Mouse (Mus musculus) hindbrain, embryonic 10.5 days (tissue): ENCODE data around the gene Rft1. TPM values are rescaled to one million over a fixed set of nuclear protein-coding genes. Genes with fewer than 3 reads are reported as not detected.
A peak's percentile ranks its signal among the peaks of the same experiment; 100 is the strongest.

Experiments used
- DNase-seq: peaks from one replicate; pipeline ENCODE4 v3.0.0-alpha.2; 2017; ENCODE audit warnings: low spot score
- H3K27ac ChIP-seq: fragments of 300-500 bp; sonication (generic); 2 replicates; pipeline ENCODE4 v1.5.1; 2016; ENCODE audit warnings: mild to moderate bottlenecking, moderate library complexity
- H3K27me3 ChIP-seq: fragments of 300-500 bp; sonication (generic); 2 replicates; pipeline ENCODE4 v1.6.1; 2016; ENCODE audit warnings: mild to moderate bottlenecking; ENCODE audit not compliant: poor library complexity, insufficient read depth, severe bottlenecking
- H3K36me3 ChIP-seq: fragments of 300-500 bp; sonication (generic); 2 replicates; pipeline ENCODE4 v1.6.1; 2016; ENCODE audit warnings: mild to moderate bottlenecking, moderate library complexity
- H3K4me1 ChIP-seq: fragments of 300-500 bp; sonication (generic); replicated peaks from 2 replicates; pipeline ENCODE4 v1.6.1; 2016; ENCODE audit warnings: mild to moderate bottlenecking
- H3K4me3 ChIP-seq: fragments of 300-500 bp; sonication (generic); 2 replicates; pipeline ENCODE4 v1.5.1; 2016; ENCODE audit warnings: mild to moderate bottlenecking, moderate library complexity
- H3K9me3 ChIP-seq: fragments of 300-500 bp; sonication (generic); 2 replicates; pipeline ENCODE4 v1.6.1; 2016; ENCODE audit warnings: mild to moderate bottlenecking, moderate library complexity
- WGBS: fragments of 180-500 bp; shearing (Covaris S2); methylation state at CpG from one replicate; pipeline ENCODE4 v1.1.7; 2016; 5-methylcytosine and 5-hydroxymethylcytosine counted together
- polyA plus RNA-seq: library from polyadenylated mRNA; unstranded; fragments of >200 nt; fragmentation: Nextera tagmentation; extraction: Ambion mirVana; gene quantifications from 2 replicates; pipeline ENCODE4 v1.2.1, GENCODE M21; 2016

Gene Rft1
- polyA plus RNA-seq, 1 experiment from 2014 or later: 13.0 TPM

DNA sequence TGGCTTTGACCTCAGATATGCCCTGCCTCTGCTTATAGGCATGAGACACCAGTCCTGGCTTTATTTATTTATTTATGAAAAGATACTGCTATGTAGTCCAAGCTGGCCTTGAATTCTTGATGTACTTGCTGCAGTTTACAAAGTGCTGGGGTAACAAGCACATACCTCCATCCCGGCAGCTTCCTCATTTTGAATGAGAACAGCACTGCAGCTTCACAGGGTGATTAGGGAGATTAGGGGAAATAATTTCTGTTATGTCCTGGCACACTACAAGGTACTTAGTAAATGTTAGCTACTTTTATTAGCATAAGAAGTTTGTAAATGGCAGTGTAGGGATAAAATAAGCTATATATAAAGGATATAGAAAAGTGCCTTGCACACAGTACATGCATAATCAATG, 1.4 kb downstream of the Rft1 start:
- H3K4me3 ChIP-seq: no peak overlapping the region
- H3K27me3 ChIP-seq: no peaks in the 10 kb centered on the region
- H3K4me1 ChIP-seq: peaks cover 6% of the 10 kb centered on the region
- 94% methylated on average over 1 of the region's 1 CpGs for WGBS
- H3K27ac ChIP-seq: no peak overlapping the region
- no peak for DNase-seq
- peaks cover 23% of the 10 kb centered on the region for H3K36me3 ChIP-seq
- no peaks in the 10 kb centered on the region for H3K9me3 ChIP-seq

DNA sequence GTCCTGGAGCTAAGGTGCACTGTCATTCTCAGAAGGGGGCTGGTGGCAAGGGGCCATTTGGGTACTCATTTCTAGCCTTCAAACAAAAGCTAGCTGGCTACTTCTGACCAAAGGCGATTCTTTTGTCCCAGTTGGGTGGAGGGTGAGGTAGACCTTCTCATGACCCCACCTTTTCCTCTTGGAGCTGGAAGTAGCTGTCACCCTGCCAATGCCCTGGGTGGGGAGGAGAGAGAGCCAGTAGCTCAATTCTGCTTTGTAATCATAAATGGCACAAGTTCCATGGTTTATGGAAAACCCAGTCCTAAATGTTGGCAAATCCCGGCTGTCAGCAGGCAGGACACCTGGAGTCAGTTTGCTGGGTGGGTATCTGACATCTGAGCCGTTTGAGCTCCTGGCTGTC, 11.9 kb downstream of the Rft1 start:
- H3K36me3 ChIP-seq: peaks cover 93% of the 10 kb centered on the region
- no peak overlapping the region for H3K4me3 ChIP-seq
- H3K27ac ChIP-seq: no peak overlapping the region
- H3K4me1 ChIP-seq: no peaks in the 10 kb centered on the region
- WGBS: 85% methylated on average over 3 of the region's 3 CpGs
- H3K27me3 ChIP-seq: no peaks in the 10 kb centered on the region
- no peaks in the 10 kb centered on the region for H3K9me3 ChIP-seq
- no peak for DNase-seq

DNA sequence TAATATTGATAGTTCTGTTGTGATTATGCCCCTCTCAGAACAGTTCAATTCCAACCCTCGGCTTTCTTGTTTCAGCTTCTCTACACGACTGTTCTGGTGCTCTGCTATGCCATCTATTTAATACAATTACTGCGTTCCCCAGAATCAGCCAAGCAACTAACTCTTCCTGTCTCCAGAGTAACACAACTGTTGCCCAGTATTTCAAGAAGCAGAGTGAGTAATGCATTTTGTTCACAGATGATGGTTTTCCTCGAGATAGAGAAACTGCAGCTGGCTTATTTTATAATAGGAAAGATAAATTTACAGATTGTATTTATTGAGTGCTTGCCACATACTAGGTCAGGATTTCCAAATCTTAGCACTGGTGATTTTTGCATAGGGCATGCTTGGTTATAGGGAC, 12.4 kb downstream of the Rft1 start:
- peaks cover 91% of the 10 kb centered on the region for H3K36me3 ChIP-seq
- H3K4me1 ChIP-seq: no peaks in the 10 kb centered on the region
- 90% methylated on average over 4 of the region's 4 CpGs for WGBS

DNA sequence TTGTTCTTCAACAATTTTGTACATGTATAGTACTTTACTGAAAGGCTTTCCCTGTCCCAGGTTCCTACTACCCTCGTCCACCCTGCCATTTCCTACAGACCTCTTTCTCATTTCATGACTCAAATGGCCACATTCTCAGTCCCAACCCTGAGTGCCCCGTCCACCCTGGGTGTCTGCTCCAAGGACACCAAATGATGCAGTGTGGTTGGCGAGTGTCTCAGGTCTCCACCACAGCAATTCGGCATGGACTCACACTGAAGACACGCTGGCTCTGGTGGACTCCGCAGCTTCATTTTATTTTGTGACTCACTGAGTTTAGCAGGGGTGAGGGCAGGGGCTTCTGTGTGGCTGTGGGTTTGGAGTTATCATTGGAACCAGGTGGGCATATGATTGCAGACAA, 16.0 kb downstream of the Rft1 start:
- H3K36me3 ChIP-seq: peaks cover 80% of the 10 kb centered on the region
- 93% methylated on average over 6 of the region's 6 CpGs for WGBS
- H3K27me3 ChIP-seq: no peaks in the 10 kb centered on the region
- no peak overlapping the region for H3K27ac ChIP-seq
- H3K4me3 ChIP-seq: no peak overlapping the region
- H3K4me1 ChIP-seq: no peaks in the 10 kb centered on the region
- no peak for DNase-seq
- H3K9me3 ChIP-seq: no peaks in the 10 kb centered on the region

More for the DNA sequence above, 12.4 kb downstream of the Rft1 start:
- no peaks in the 10 kb centered on the region for H3K27me3 ChIP-seq
- no peak overlapping the region for H3K4me3 ChIP-seq
- no peak for DNase-seq
- H3K27ac ChIP-seq: no peak overlapping the region
- no peaks in the 10 kb centered on the region for H3K9me3 ChIP-seq

DNA sequence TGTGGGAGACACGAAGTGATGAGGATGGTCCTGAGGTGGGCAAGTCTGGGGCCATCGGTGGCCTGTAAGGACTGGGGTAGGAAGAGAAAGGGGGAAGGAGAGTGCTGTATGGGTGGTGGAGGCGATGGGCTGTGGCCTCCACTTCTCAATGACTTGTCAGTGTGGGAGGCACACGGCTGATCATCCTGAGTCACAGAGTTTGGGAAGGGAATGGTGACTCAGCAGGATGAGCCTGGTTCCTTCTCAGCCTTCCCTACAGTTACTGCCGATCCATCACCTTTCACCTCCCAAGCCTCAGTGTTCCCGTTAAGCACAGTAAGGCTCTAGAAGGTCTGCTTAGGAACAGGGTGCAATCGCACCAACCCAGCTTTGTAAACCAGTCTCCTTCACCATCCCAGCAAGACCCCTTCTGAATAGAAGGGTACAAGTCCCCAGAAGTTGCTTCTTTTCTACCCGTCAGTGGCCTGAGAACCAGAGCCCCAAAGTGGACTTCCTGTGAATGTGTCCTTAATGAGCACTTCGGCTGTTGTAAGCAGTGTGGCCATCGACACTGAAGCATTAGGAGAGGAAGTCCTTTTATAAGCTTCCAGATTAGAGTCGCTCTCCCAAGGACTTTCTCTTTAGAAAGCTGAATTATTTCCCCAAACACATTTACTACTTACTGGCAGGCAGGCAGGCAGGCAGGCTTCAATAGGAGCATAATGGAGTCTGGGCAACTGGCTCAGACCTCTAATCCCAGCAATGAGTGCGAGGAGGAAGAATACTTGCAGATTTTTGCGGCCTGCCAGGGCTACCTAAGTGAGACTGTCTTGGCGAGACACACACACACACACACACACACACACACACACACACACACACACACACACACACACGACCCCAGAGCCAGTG, 17.2 kb downstream of the Rft1 start:
- WGBS: 79% methylated on average over 15 of the region's 15 CpGs
- H3K4me1 ChIP-seq: no peaks in the 10 kb centered on the region
- peaks cover 75% of the 10 kb centered on the region for H3K36me3 ChIP-seq
- DNase-seq: no peak
- H3K4me3 ChIP-seq: no peak overlapping the region
- H3K9me3 ChIP-seq: no peaks in the 10 kb centered on the region
- no peaks in the 10 kb centered on the region for H3K27me3 ChIP-seq
- H3K27ac ChIP-seq: no peak overlapping the region

DNA sequence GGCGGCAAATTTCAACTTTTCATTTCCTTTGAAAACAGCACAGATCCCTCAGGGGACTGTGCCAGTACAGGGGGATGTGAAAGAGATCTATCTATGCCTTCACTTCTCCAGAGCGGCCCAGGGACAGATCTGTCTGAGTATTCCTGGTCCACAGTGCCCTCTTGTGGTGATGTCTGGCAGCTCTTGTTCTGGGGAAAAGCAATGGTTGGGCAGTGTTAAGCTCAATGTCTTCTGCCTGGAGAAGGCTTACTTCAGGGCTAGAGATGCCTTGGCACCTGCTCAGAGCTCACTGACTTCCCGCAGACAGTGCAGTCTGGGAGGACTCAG, 17.8 kb downstream of the Rft1 start:
- H3K27ac ChIP-seq: no peak overlapping the region
- no peaks in the 10 kb centered on the region for H3K4me1 ChIP-seq
- DNase-seq: peak; percentile 83
- 21% methylated on average over 3 of the region's 3 CpGs for WGBS
- H3K36me3 ChIP-seq: peaks cover 75% of the 10 kb centered on the region
- H3K27me3 ChIP-seq: no peaks in the 10 kb centered on the region
- H3K9me3 ChIP-seq: no peaks in the 10 kb centered on the region
- H3K4me3 ChIP-seq: no peak overlapping the region

DNA sequence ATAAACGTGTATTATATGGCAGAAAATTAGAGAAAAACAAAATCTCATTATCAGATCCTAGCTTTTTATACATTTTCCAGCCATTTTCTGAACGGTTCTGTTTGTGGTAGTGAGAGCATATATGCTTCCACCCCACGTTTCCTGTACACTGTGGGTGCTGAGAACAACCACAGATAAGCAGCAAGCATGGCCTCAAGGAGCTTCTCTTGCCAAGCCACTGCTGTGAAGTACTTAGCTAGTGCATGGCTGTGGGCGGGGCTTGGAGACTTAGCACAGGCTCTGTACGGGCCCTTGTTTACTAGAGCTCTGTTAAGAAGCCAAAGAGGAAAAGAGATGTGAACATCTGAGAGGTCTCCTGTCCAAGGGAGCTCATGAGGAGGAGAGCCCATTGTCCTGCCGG, 20.8 kb downstream of the Rft1 start:
- 77% methylated on average over 6 of the region's 6 CpGs for WGBS
- Histone ChIP-seq H3K36me3 (peaks cover 76% of the 10 kb centered on the region), H3K4me3 (no peak overlapping the region)

DNA sequence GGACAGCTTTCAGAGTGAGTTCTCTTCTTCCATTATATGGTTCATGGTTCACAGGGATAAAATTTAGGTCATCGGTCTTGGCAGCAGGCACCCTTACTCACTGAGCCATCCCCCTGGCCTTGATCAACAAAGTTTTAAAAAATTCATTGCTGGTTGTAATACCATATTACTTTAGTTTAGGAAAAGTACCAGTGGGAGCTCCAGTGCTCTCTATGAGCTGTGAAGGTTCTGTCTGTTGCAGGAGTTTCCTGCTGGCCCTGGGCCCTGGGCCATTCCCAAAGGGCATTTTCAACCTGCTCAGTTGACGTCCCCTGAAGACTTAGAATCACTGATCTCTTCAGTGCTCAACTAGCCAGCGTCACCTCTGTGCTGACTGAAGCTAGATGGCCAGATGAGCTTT, 28.0 kb downstream of the Rft1 start:
- H3K9me3 ChIP-seq: no peaks in the 10 kb centered on the region
- no peak overlapping the region for H3K27ac ChIP-seq
- H3K4me1 ChIP-seq: no peaks in the 10 kb centered on the region
- WGBS: 93% methylated on average over 3 of the region's 3 CpGs
- no peaks in the 10 kb centered on the region for H3K27me3 ChIP-seq
- no peak for DNase-seq
- H3K4me3 ChIP-seq: no peak overlapping the region
- peaks cover 79% of the 10 kb centered on the region for H3K36me3 ChIP-seq

More for the DNA sequence above, 20.8 kb downstream of the Rft1 start:
- no peaks in the 10 kb centered on the region for H3K4me1 ChIP-seq
- no peak for DNase-seq
- H3K27me3 ChIP-seq: no peaks in the 10 kb centered on the region
- no peaks in the 10 kb centered on the region for H3K9me3 ChIP-seq
- H3K27ac ChIP-seq: no peak overlapping the region

DNA sequence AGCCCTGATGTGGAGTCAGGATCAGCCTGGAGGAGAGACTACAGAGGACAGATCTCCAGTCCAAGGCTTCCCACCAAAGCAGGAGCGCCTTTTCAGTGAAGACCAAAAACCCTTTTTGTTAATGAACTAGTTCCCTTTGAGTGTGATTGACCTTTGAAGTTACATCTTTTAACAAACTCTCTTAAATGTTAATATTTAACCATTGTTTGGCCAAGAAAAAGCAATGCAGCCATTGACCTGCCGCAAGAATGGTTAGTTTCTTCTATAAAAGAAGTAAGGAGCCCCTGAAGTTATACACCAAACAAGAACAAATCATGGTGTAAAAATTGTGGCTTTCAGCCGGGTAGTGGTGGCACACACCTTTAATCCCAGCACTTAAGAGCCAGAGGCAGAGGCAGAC, 36.5 kb downstream of the Rft1 start:
- H3K4me1 ChIP-seq: no peaks in the 10 kb centered on the region
- H3K4me3 ChIP-seq: no peak overlapping the region
- H3K9me3 ChIP-seq: no peaks in the 10 kb centered on the region
- DNase-seq: no peak
- H3K27me3 ChIP-seq: no peaks in the 10 kb centered on the region
- no peak overlapping the region for H3K27ac ChIP-seq
- H3K36me3 ChIP-seq: peaks cover 51% of the 10 kb centered on the region
- 93% methylated on average over 3 of the region's 3 CpGs for WGBS

DNA sequence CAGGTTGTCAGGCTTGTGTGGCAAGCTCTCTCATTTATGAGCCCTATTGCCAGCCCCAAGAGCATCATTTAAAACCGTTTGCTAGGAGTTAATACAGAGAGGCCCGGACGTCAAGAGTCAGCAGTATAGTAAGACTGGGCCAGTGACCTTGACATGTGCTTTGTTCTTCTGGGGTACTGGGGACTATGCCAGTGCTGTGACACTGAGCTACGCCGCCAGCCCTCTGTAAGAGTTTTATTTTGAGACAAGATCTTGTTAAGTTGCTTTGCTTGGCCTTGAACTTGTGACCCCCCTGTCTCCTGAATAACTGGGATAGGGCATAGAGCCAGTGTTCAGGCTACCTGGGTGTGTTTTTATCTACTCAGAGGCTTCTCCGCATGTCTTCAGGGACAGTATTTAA, 38.3 kb downstream of the Rft1 start:
- no peak overlapping the region for H3K27ac ChIP-seq
- H3K4me1 ChIP-seq: no peaks in the 10 kb centered on the region
- no peaks in the 10 kb centered on the region for H3K27me3 ChIP-seq
- 89% methylated on average over 6 of the region's 6 CpGs for WGBS
- peaks cover 38% of the 10 kb centered on the region for H3K36me3 ChIP-seq
- no peak overlapping the region for H3K4me3 ChIP-seq
- no peaks in the 10 kb centered on the region for H3K9me3 ChIP-seq
- no peak for DNase-seq

DNA sequence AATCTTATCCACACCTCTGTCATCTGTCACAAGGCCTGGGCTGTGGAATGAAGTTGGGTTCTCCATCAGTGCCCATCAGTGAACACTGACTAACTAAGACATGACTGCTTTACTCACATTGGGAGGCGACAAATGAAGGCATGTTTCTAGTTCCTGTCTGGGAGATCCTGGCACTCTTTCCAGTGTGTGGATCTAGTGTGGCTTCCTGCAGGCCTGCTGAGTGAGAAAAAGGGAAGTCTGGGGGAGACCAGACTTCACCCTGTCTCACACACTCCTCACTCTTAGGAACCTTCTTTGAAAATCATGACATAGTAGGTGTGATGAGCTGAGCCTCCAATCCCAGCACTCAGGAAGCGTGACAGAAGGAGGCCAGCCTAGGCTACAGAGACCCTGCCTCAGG, 40.6 kb downstream of the Rft1 start:
- peaks cover 5% of the 10 kb centered on the region; the same call in 1 of the 2 replicates for H3K4me1 ChIP-seq
- H3K27ac ChIP-seq: no peak overlapping the region
- peaks cover 28% of the 10 kb centered on the region for H3K36me3 ChIP-seq
- H3K9me3 ChIP-seq: no peaks in the 10 kb centered on the region
- no peak for DNase-seq
- no peak overlapping the region for H3K4me3 ChIP-seq
- WGBS: 93% methylated on average over 2 of the region's 2 CpGs
- H3K27me3 ChIP-seq: no peaks in the 10 kb centered on the region

DNA sequence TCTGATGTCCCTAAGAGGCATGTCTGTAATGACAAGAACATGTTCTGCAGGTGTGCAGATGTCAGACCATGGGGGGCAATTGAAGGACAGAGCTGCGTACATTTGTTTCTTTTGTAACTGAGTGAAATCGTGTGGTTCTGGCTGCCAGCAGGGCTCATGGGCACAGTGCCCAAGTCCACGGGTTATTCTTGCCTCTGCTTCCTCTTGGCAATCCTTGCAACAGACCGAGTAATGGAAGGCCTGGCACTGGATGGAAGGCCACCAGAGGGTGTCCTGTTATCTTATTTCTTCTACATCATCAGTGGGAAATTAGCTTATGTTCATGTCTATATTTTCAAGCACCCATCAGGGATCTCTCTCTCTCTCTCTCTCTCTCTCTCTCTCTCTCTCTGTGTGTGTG, 41.4 kb downstream of the Rft1 start:
- Histone ChIP-seq H3K4me1 (peaks cover 5% of the 10 kb centered on the region; the same call in 1 of the 2 replicates), H3K4me3 (no peak overlapping the region), H3K27ac (no peak overlapping the region), H3K27me3 (no peaks in the 10 kb centered on the region), H3K36me3 (peaks cover 20% of the 10 kb centered on the region), H3K9me3 (no peaks in the 10 kb centered on the region)
- 90% methylated on average over 4 of the region's 4 CpGs for WGBS
- no peak for DNase-seq

DNA sequence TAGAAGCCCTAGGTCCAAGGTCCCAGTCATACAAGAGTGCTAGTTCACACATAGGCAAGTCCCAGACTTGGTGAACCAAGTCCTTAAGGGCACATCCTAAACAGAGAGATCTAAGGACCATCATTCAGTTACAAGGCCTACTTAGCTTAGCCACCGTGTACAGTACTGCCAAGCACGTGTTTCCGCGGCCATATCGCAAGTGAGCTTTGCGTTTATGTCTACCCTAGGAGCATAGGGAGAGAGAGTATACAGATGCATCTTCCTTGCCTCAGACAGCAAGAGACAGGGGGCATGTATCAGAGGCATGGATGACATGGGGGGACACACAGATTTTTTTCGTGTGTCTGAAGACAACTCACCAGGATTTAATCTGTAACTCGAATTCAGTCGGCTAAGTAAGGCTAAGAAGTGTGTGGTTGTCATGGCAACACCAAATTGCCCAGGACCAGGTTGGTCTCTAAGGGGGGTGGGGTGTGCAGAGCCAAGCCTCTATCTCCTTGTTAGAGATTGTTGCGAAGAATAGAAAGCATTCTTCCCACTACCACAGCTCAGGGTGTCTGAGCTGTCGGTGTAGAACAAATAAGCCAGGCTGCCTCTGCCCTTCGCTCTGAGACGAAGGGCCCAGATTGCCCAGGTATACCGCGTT, 43.4 kb downstream of the Rft1 start:
- WGBS: 81% methylated on average over 15 of the region's 15 CpGs
- H3K4me1 ChIP-seq: peaks cover 5% of the 10 kb centered on the region; the same call in 1 of the 2 replicates
- H3K9me3 ChIP-seq: no peaks in the 10 kb centered on the region
- DNase-seq: no peak
- H3K27me3 ChIP-seq: no peaks in the 10 kb centered on the region
- H3K4me3 ChIP-seq: no peak overlapping the region
- no peak overlapping the region for H3K27ac ChIP-seq
- H3K36me3 ChIP-seq: peaks cover 10% of the 10 kb centered on the region; the same call in 1 of the 2 replicates
